Mouse (Mus musculus) stomach, postnatal 0 days (tissue): ENCODE results near the gene Smarce1.

Experiments
- CTCF ChIP-seq: IDR thresholded peaks from 2 replicates; pipeline ENCODE4 v1.5.1; 2016; ENCODE audit warnings: antibody characterized with exemption, low read depth, mild to moderate bottlenecking, moderate library complexity
- EP300 ChIP-seq: optimal IDR thresholded peaks from 2 replicates; pipeline ENCODE3; 2016; ENCODE audit warnings: antibody characterized with exemption

DNA sequence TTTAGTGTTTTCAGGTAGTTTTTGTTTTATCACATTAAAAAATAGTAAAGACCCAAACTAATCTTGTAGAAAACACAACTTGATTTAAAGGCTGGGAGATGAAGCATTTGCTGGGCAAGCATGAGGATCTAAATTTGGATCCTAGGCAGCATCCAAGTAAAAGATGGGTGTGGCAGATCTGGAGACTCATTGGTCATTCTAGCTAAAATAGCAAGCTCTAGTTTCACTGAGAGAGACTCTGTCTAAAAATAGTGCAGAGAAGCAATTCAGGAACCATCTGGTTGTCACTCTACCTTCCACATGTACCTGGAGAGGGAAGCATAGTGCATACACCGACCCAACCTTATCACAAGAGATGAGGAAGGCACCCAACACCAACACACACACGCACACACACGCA is 14.6 kb downstream of the Smarce1 start:
- no peak for TF ChIP-seq CTCF
- TF ChIP-seq EP300 = no peak
